Mouse (Mus musculus): Measurements from ENCODE around the gene Ablim2.

DNA sequence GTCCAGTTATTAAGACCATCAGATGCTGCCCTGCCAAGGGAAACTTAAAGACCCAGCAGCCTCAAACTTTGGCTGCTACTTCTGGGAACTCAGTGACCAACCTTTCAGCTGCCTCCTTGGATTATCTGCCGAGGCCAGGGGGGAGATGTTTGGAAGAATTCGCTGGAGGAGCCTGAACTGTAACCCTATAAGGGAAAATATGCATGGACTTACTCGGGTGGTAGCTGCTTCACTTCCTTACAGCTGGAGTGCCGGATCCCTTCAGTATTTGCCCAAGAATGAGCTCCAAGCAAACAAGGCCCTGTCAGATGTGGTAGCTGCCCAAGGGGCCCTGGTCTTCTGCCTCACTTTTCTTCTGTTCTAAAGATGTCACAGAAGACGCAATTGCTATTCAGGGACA is 173.6 kb downstream of the Ablim2 start:
- TF ChIP-seq CTCF (IDR thresholded peaks at IDR 0.05; ENCODE audit: extremely low read depth, insufficient read depth, insufficient read length, insufficient replicate concordance): no peak
- no peak for TF ChIP-seq POLR2A (IDR thresholded peaks at IDR 0.05; ENCODE audit: low read depth, low read length)

Data from spleen, adult 2 months (tissue).